Mouse (Mus musculus): Measurements from ENCODE around the gene Gm8279. TPM values are rescaled to one million over a fixed set of nuclear protein-coding genes. Genes with fewer than 3 reads are reported as not detected.

Gm8279 gene
- 34.0 TPM for polyA plus RNA-seq (2014; fragmentation: Illumina TruSeq; extraction: RNeasy Lipid Tissue Mini Kit (QIAGEN cat#74804); ENCODE audit: low read depth, low replicate concordance)

GRCm38 (mm10) chr14:5131219-5131618 lies at the start of gene Gm8279:
TSS of gene Gm8279 (plus strand) at chr14:5131519.

GRCm38 (mm10) chr14:5164235-5164634 lies 32.9 kb downstream of the Gm8279 start, which contains the start of gene Gm3317:
TSS of gene Gm3317 (plus strand) at chr14:5164535.

GRCm38 (mm10) chr14:5185493-5185892 lies 54.2 kb downstream of the Gm8279 start, which contains the start of gene Gm8271:
TSS of gene Gm8271 (plus strand) at chr14:5185793.

Other genes with a start within 250 kb of the Gm8279 start
- gene Gm3278, start 239.1 kb upstream of the Gm8279 start, polyA plus RNA-seq (2014; fragmentation: Illumina TruSeq; extraction: RNeasy Lipid Tissue Mini Kit (QIAGEN cat#74804); ENCODE audit: low read depth, low replicate concordance) = 0.24 TPM
- gene Gm8297, start 147.6 kb upstream of the Gm8279 start, polyA plus RNA-seq (2014; fragmentation: Illumina TruSeq; extraction: RNeasy Lipid Tissue Mini Kit (QIAGEN cat#74804); ENCODE audit: low read depth, low replicate concordance) = 70.4 TPM
- gene Gm3298, start 115.6 kb upstream of the Gm8279 start, polyA plus RNA-seq (2014; fragmentation: Illumina TruSeq; extraction: RNeasy Lipid Tissue Mini Kit (QIAGEN cat#74804); ENCODE audit: low read depth, low replicate concordance) = not detected
- gene 4930555G01Rik, start 80.9 kb upstream of the Gm8279 start, polyA plus RNA-seq (2014; fragmentation: Illumina TruSeq; extraction: RNeasy Lipid Tissue Mini Kit (QIAGEN cat#74804); ENCODE audit: low read depth, low replicate concordance) = 4.0 TPM
- gene Gm8281, start 60.5 kb upstream of the Gm8279 start, polyA plus RNA-seq (2014; fragmentation: Illumina TruSeq; extraction: RNeasy Lipid Tissue Mini Kit (QIAGEN cat#74804); ENCODE audit: low read depth, low replicate concordance) = 4.1 TPM
- gene Gm3317, start 33.0 kb downstream of the Gm8279 start, polyA plus RNA-seq (2014; fragmentation: Illumina TruSeq; extraction: RNeasy Lipid Tissue Mini Kit (QIAGEN cat#74804); ENCODE audit: low read depth, low replicate concordance) = not detected
- gene Gm8271, start 54.3 kb downstream of the Gm8279 start, polyA plus RNA-seq (2014; fragmentation: Illumina TruSeq; extraction: RNeasy Lipid Tissue Mini Kit (QIAGEN cat#74804); ENCODE audit: low read depth, low replicate concordance) = 0.20 TPM
- gene Gm3526, start 129.1 kb downstream of the Gm8279 start, polyA plus RNA-seq (2014; fragmentation: Illumina TruSeq; extraction: RNeasy Lipid Tissue Mini Kit (QIAGEN cat#74804); ENCODE audit: low read depth, low replicate concordance) = 2.9 TPM
- gene Gm3542, start 203.4 kb downstream of the Gm8279 start, polyA plus RNA-seq (2014; fragmentation: Illumina TruSeq; extraction: RNeasy Lipid Tissue Mini Kit (QIAGEN cat#74804); ENCODE audit: low read depth, low replicate concordance) = 4.6 TPM

All from testis, adult 10 weeks (tissue).